Mouse (Mus musculus) spleen, postnatal 14 days (tissue): ENCODE results near the gene Il3.

ENCODE experiments used
- DNase-seq, 2 experiments: peaks; one replicate each; pipeline ENCODE4 v3.0.0; 2021 to 2022; ENCODE audit warnings: low spot score in 2 of 2

Gene Il3

GRCm38 (mm10) chr11:54217384-54217783 is 49.7 kb downstream of the Il3 start:
- no peak for DNase-seq

GRCm38 (mm10) chr11:54216091-54216490 is 51.0 kb downstream of the Il3 start:
- no peak for DNase-seq
